Mouse (Mus musculus): ENCODE measurements around the gene Zfp36.
"Not testable (repeated sequence)": the region's sequence is repeated elsewhere in the genome, so short reads cannot be mapped to it uniquely, and the experiment has no call there.

Zfp36 gene

DNA sequence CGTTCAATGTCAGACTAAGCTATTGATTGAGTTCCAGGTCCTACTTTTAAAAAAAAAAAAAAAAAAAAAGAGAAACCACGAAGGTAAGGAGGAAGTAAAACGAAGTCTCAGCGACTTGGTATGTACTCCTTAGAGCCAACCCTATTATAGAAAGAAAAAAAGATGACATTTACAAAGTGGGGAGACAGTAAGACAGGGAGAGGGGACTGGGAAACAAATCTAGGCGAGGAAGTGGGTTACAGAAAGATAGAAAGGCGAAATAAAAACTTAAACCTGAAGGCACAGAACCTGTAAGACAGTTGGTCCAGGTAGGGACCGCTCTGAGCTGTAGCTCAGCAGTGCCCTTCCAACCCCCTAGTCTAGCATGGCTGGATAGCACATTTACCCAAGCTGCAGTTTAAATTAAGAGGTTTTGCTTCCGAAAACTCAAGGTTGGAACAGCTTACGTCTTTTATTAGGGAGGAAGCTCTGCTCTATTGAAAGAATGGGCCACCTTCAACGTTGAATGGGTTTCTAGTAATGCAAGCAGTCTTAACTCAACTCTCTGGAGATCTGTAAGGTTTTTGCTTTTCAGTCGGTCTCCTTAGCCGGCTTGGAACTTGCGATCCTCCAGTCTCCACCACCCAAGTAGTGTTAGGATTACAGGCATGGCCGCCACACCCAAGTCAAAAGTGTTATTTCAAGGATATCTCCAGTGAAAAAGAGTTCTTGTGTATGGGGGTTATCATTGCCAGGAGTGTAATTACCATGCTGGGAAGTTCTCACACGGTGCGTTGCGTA, at the start of gene Zfp36:
Gene Zfp36, minus strand, starts transcription at position 17 of the 780 bp plus-strand sequence.
- DNase-seq, result no peak

DNA sequence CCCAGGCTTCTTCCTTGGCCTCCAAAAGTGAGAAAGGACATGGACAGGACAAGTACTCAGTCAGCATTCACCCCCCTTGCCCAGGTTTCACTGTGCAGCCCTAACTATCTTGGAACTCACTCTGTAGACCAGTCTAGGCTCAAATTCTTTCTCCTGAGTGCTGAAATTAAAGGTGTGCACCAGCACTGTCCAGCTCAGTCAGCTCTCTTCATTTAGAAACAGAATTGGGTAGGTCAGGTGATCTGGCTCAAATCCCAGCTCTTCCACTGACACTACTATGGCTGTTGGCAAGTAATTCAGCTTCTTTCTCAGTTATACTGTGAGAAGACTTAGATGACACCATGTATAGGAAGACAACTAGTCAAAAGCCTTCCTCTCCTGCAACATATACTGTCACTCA, 47.7 kb upstream of the Zfp36 start:
- DNase-seq, result no peak

DNA sequence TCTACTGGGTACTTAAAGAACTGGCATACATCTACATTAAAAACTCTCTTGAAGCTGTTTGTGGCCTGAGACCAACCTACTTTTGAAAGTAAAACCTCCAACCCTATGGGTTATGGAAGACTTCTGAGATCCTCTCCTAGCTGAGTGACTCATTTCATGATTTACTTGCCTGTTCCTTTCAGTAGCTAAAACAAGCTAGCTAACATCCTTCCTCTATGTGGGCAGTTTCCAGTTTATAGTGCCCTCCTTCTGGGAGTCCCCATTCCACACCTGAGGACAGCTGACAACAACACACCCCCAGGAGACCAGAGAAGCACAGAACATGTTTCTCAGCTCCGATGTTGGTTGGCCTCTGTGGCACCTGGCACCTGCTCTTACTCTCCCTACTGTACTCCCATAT, 43.0 kb upstream of the Zfp36 start:
- no peak for DNase-seq

DNA sequence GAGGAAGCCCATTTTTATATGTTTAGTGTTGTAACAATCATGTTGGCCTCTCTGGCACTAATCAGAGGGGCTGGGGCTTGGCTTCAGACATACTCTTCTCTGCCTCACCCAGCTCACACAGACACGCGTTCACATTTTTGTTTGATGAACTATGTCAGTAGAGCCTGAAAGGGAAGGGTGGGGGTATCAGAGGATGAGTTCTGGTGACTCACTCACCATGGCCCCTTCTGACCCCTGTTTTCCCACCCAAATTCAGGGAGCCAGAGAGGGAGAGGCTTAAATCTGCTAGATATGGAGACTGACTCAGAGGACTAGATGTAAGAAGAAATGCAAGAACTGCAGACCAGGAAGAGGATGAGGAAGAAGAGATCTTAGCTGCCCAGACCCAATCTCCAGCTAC, 39.4 kb upstream of the Zfp36 start:
- no peak for DNase-seq

DNA sequence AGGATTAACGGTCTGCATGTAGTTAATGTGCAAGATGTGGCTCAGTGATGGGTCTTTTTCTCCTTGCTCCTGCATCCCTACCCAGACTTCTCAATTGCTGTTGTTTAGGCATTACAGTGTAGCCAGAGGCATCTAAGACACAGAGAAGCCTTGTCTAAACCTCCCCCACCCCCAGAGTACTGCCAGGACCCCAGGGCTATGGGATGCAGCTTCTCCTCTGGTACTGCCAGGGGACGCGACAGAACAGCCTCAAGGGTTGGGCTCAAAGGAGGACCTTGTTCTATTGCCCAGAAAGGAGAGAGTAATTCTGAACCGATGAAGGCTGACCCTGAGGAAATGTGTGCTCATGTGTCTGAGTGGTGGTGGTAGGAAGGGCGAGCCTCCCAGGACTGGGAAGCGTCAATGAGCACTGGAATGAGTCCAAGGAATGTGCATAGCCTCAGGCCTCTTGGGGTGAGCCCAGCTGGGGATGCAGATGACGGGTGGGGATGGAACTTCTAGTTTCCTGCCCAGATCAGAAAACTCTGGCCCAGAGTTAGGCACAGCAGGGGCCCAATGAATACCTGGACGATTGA, 38.1 kb upstream of the Zfp36 start:
- peak; percentile 50 to 66 for DNase-seq

DNA sequence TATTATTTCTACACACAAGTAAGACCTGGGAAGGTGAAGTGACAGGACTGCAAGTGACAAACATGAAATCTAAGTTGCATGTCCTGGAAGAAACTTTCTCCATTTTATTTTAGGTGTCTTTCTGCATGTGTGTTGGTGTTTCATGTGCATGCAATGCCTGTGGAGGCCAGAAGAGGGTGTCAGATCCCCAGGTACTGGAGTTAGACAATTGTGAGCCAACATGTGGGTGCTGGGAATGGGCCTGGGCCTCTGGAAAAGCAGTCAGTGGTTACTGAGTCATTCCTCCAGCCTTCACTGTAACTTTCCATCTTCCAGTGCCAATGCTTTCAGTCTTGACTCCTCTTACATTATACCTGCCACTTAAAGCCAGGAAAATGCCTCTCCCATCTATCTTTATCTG, 37.3 kb upstream of the Zfp36 start:
- no peak for DNase-seq

DNA sequence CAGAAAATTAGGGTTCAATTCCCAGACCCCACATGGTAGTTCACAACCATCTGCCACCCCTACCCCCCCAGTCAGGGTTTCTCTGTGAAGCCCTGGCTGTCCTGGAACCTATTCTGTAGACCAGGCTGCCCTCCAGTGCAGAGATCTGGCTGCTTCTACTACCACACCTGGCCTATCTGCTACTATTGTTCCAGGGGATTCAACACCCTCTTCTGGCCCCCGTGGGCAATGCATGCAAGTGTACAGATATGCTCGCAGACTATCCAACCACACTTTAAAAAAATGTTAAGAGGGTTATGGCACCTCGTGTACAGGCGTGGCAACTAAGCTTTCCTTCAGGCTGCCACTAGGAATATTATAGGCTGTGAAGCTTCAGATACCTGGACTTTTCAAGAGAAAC, 32.8 kb upstream of the Zfp36 start:
- DNase-seq, result no peak

DNA sequence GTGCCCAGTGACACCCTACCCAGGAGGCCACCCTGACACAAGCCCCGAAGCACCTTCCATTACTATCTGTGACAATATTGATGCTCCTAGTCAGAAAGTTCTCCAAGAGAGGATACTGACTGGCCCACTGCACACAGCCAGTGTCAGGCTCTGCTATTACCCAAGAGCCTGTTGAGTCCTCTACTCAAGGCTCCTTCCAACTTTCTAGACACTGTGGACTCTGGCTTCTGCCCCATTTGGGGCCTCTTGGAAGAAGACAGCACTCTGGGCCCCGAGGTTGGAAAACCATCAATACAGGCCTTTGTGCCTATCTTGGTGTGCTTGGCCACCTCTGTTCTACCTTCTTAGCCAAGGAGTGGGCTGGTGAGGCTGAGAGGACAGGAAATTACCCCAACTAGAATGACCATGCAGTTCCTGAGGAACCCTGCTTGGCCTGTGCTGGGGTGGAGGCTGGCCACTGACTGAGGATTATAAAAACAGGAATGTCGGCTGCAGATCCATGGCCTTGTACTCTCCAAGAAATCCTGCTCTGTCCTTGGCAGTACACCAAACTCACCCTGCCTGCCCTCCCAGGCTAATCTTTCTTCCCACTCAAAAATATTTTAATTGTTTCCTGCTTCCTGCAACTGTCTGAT, 30.9 kb upstream of the Zfp36 start:
- peak; percentile 60 to 74 for DNase-seq

DNA sequence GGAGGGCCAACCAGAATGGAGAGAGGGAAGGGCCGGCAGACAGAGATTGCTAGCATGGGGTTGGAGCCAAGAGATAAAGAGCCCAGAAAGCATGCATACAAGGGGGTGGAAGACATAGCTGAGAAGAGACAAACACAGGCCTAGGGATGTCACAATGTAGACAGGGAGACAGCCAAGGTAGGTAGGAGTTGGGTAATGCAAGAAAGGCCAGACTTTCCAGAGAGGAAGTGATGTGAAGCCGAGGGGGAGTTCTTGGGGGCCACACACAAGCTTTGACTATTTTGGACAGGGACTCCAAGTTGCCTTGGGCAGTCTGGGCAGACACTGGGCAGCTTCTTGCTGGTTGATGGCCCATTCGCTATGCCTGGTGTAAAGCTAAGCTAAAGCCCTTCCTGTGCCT, 21.9 kb upstream of the Zfp36 start:
- DNase-seq, result no peak

DNA sequence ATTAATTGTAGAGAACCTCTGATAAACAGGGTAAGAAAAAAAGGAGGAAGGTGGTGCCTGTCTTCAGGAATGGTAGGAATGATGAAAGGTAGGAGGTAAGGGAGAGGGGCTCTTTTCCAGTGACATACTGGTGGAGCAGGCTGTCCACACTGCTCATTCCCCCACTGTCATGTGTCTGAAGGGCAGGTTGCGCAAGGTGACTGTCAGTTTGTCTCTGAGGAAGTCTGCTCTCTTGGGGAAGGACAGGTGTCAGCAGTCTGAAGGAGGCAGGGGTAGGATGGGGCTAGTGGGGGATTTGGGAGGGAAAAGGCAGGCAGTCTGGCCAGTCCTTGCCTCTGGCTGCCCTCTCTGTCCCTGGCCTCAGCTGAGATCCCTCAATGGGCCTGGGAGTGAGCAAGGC, 21.0 kb upstream of the Zfp36 start:
- DNase-seq, result no peak

DNA sequence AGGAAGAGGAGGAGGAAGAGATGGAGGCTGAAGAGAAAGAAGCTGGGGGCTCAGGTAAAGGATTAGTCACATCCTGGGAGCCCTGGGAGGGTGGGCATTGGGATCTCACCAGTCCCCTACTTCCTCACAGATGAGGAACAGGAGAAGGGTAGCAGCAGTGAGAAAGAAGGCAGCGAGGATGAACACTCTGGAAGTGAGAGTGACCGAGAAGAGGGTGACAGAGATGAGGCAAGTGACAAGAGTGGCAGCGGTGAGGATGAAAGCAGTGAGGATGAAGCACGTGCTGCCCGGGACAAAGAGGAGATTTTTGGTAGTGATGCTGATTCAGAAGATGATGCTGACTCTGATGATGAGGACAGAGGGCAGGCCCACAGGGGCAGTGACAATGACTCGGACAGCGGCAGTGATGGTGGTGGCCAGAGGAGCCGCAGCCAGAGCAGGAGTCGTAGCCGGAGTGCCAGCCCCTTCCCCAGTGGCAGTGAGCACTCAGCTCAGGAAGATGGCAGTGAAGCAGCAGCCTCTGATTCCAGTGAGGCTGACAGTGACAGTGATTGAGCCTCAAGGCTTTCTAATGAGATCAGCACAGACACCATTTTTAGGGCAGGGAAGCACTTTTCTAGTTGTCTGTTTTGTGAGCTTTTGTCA, 18.8 kb upstream of the Zfp36 start:
- no peak for DNase-seq

DNA sequence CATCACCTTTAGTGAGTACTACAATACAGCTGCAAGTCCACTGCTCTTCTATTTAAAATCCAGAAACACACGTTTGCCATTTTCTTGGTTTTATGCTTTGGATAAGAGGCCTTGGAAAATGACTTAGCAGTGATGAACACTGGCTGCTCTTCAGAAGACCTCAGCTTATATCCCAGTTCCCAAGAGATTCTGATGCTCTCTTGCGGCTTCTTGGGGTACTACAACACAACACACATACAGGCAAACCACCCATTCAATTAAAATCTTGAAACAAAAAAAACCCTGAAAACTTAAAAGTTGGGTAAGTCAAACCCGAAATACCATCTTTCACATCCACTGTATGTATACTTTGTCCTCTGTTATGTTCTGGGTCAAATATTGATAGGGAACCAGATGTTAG, 17.9 kb upstream of the Zfp36 start:
- peak; percentile 49 to 60 for DNase-seq

DNA sequence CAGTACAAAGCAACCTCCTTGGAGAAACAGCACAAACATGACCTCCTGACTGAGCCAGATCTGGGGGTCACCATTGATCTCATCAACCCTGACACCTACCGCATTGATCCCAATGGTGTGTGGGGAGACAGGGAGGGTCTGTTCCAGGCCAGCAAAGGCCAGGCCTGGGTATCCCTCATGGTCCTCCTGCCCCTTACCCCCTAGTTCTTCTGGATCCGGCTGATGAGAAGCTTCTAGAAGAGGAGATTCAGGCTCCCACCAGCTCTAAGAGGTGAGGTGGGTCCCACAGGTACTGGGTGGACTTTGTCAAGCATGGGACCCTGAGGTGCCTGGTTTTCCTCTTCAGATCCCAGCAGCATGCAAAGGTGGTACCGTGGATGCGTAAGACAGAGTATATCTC, 15.4 kb upstream of the Zfp36 start:
- DNase-seq, result no peak

DNA sequence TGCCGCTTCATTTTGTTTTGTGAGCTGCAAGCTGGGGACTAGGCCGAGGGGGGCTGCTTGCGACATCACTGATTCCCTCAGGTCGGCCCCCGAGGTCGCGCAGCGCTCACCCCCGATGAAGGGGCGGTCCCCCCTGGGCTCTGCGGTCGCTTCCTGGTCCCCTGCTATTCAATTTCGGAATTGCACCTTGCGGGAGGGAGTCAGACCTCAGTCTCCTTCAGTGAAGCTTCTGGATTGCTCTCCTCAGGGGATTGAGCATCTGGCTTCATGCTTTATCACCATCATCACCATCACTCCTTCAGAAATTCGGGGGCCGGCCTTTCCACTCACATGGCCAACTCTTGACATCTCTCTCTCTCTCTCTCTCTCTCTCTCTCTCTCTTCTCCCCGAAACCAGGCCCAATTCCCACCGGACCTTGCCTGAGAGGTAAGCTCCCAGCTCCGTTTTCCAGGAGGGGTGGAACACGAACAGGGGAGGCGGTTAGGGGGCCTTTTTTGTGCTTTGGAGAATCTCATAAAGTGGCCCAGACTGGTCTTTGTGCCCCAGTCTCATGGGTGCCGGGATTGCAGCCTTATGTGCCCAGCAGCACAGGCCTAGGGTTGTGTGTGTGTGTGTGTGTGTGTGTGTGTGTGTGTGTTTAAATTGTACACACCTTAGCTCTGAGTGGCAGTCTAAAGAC, 13.4 kb upstream of the Zfp36 start:
- no peak for DNase-seq

DNA sequence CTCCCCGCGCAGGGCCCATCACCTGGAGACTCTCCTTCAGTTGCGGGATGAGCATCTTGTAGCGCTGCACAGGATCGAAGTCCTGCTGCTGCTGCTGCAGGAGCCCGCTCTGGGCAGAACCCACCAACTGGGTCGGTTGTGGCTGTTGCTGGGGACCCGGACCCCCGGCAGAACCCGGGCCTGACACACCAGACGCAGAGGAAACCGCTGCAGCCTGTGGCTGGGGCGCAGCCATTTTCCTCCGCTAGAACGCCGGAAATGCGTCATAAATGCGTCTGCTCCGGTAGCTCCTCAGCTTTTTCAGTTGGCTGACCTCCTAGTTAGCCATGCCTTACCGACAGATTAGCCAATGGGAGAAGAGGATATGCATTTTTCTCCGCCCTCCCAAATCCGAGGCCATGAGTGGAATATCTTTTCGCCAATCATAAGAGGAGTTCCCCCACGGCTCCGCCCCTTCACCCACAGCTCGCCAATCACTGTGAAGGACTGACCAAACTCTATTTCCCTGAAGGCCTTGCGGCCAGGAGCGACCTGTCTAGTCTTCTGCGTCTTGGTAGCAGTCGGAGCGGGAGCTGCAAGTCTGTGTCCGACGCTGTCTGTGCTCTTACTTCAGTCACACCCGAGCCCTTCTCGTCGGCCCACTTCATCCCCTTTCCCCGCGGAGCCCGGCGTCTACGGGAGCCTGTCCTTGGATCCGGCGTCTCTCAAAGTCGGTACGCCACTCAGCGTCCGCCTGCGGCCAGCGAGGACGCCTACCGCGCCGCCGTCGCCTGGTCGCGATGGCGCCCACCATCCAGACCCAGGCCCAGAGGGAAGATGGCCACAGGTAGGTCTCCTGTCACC, 12.6 kb upstream of the Zfp36 start, which contains the start of the genes Med29 and Paf1:
Gene Med29, minus strand, starts transcription at position 280 of the 843 bp plus-strand sequence.
Gene Paf1, plus strand, starts transcription at position 523 of the 843 bp plus-strand sequence.
- peak; percentile 94 to 97 for DNase-seq

DNA sequence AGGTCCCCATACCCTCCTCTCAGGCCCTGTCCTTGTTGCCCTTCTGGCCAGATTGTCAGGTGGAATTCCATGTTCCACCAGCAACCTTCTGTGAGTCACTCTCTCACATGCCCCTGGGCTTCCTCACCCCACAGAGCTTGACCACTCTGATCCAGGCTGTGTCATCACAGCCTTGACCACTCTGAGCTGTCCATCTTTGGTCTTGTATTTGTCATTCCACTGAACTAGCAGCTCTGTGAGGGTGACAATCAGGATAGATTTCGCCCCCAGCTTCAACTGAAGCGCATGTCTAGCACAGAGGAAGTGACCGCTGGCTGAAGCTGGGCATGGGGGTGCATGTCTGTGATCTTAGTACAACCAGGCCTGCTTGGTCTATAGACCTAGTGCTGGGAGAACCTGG, 10.3 kb upstream of the Zfp36 start:
- no peak for DNase-seq

DNA sequence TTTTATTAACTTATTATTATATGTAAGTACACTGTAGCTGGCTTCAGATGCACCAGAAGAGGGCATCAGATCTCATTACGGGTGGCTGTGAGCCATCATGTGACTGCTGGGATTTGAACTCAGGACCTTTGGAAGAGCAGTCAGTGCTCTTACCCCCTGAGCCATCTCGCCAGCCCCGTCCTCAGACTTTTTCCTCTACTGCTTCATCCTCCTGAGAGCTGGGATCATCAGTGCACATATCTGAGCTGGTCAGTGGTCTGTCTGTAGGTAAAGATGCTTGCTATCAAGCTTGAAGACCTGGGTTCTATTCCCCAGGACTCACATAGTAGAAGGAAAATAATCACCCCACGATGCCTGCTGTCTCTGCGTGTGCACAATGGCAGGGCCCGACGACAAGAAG, 7.3 kb upstream of the Zfp36 start:
- DNase-seq, result not testable (repeated sequence)

DNA sequence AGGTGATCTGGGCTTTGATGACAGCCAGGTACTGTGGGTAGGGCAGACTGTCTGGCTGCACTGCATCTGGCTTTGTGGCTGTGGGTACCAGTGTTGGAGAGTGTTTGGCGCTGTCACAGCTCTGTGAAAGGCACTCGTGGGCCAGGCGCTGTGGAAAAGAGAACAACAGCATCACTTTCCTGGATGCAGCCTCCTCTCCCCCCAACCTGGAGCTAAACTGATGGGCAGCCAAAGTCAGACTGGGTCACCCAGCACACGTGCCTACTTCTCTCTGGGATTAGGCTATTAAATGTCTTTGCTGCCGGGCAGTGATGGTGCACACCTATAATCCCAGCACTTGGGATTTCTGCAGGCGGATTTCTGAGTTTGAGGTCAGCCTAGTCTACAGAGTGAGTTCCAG, 6.8 kb upstream of the Zfp36 start:
- DNase-seq, result not testable (repeated sequence)

DNA sequence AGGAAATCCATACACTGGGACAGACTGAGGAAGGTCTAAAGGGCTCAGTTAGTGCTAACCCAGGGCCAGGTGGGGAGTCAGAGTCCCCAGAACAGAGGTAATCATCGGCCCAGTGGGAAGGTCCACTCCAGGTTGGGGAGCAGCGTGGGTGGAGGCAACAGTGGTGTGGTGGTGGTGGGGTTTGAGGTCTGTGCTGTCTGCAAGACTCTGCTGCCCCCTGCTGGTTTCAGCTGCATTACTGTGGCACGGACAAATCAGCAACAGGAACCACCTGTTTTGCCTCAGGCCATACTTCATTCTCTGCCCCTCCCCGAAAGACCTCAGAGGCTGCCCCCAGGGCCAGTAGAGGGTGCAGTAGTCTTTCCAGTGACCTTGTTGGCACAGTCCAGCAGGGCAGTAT, 6.4 kb upstream of the Zfp36 start:
- DNase-seq, result peak; percentile 94 to 95

DNA sequence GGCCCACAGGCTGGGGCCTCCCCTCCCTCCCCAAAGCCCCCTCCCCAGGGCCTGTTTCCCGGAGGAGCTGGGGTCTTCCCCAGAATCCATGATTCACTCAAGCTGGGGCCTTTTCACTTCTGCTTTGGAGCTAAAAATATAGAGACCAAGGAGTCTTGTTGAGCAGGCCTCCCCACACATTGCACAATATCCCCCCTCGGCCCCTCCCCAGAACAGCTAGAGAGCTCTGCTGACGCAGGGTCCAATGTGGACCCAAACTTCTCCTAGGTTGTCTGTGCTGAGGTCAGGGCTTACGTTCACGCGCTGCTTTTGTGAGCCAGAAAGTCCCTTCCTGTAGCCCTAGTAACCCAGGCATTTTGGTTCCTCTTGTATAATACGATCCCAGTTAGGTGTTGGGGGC, 6.0 kb upstream of the Zfp36 start:
- DNase-seq, result peak in 1 of 2 experiments; percentile 37

DNA sequence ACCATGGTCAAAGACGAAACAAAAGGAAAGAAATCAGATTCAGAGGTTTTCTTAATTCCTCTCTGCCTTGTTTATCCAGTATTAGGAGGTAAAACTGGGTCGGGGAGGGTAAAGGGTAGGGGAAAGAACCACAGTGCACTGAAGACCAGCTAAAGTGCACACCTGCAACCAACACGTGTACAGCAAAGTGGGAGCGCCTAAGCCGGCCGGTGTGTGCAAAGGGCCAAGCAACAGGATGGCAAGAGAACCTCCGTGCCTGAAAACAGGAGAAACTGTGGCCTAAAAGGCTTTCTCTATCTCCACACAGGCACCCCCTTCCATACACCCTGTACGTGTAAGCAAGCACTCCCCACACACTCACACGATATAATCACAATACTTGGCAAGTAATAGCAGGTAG, 5.1 kb upstream of the Zfp36 start:
- no peak for DNase-seq

DNA sequence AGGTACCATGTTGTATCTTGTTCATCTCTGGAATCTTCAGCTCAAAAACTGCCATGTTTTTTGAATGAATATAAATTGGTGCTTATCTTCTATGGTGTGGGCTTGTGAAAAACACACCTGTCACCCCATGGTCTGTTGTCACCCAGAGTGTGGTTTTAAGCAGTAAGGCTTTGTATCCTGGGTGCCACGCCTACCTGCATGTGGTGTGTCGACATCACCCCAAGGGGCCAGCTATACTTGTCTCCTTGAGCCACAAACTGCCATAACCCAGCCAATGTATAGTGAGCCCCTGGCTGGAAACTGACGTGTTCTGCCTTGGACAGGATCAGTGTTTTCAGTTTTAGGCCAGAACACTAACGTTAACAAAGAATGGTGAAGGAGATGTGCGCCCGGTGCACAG, 4.1 kb upstream of the Zfp36 start:
- no peak for DNase-seq
